Mouse (Mus musculus) macrophage (primary cell): ENCODE results near the gene Asb15. TPM values are rescaled to one million over a fixed set of nuclear protein-coding genes. Genes with fewer than 3 reads are reported as not detected.

Source experiments
- H3K27ac ChIP-seq: fragments of 350-480 bp; formaldehyde crosslinking; 2 replicates; pipeline ENCODE4 v1.9.0; 2021
- H3K36me3 ChIP-seq: fragments of 350-480 bp; formaldehyde crosslinking; 2 replicates; pipeline ENCODE4 v1.9.0; 2021; ENCODE audit errors: inconsistent target
- H3K4me3 ChIP-seq: fragments of 350-480 bp; formaldehyde crosslinking; 2 replicates; pipeline ENCODE4 v1.9.0; 2021; ENCODE audit errors: inconsistent target
- H3K79me2 ChIP-seq: fragments of 350-480 bp; formaldehyde crosslinking; 2 replicates; pipeline ENCODE4 v1.9.0; 2021; ENCODE audit errors: inconsistent target
- WGBS: methylation state at CpG from one replicate; pipeline ENCODE4 v1.1.7; 2026; ENCODE audit warnings: inconsistent platforms; ENCODE audit not compliant: missing documents; 5-methylcytosine and 5-hydroxymethylcytosine counted together
- polyA plus RNA-seq: library from polyadenylated mRNA; stranded (reverse); fragments of 250-400 nt; gene quantifications from 3 replicates; pipeline ENCODE4 v1.2.4, GENCODE M21; 2018; ENCODE audit warnings: inconsistent platforms
- total RNA-seq, 78 experiments: library from RNA; depleted of rRNA; stranded (reverse); fragments of 250-400 nt; gene quantifications; 1 replicate in 9 of 78; 2 replicates in 24 of 78; 3 replicates in 43 of 78; 4 replicates in 2 of 78; pipeline ENCODE4 v1.2.4; 2018; ENCODE audit warnings: inconsistent platforms in 56 of 78

Gene Asb15
- total RNA-seq (2018; cell fraction: chromatin; rRNA removed) = not detected
- not detected for total RNA-seq (2018; cell fraction: cytosol; rRNA removed)
- total RNA-seq (2018; cell fraction: nucleus; rRNA removed) = not detected
- polyA plus RNA-seq = not detected in 3 replicates

GRCm38 (mm10) chr6:24528064-24528243 is at the start of gene Asb15:
Gene Asb15 (plus strand): TSS chr6:24528144.
- 55% methylated on average over 2 of the region's 2 CpGs for WGBS
- Histone ChIP-seq H3K4me3 (peak within 1 kb of the TSS; percentile 94), H3K27ac (peak within 1 kb of the TSS; percentile 17; the same call in 1 of the 2 replicates), H3K79me2 (peaks cover 16% of the 10 kb centered on the region; the same call in 1 of the 2 replicates), H3K36me3 (no peaks in the 10 kb centered on the region)

GRCm38 (mm10) chr6:24486530-24486929 is 41.4 kb upstream of the Asb15 start:
- Histone ChIP-seq H3K4me3 (no peak overlapping the region), H3K79me2 (no peaks in the 10 kb centered on the region), H3K27ac (no peak overlapping the region), H3K36me3 (no peaks in the 10 kb centered on the region)
- WGBS = 85% methylated on average over 5 of the region's 5 CpGs

- H3K27ac ChIP-seq = no peak overlapping the region
- 0% methylated on average over 1 of the region's 1 CpGs for WGBS
- H3K36me3 ChIP-seq = no peaks in the 10 kb centered on the region
- no peak overlapping the region for H3K4me3 ChIP-seq
- no peaks in the 10 kb centered on the region for H3K79me2 ChIP-seq
These were observed 37.6 kb upstream of the Asb15 start for GRCm38 (mm10) chr6:24490341-24490740.

- Histone ChIP-seq H3K36me3 (no peaks in the 10 kb centered on the region), H3K4me3 (no peak overlapping the region), H3K27ac (no peak overlapping the region), H3K79me2 (no peaks in the 10 kb centered on the region)
- 100% methylated on average over 2 of the region's 2 CpGs for WGBS
These were observed 23.8 kb upstream of the Asb15 start for GRCm38 (mm10) chr6:24504141-24504540.

- WGBS = 26% methylated on average over 13 of the region's 13 CpGs
- no peaks in the 10 kb centered on the region for H3K36me3 ChIP-seq
- H3K4me3 ChIP-seq = no peak within 1 kb of the TSS
These were observed 13.2 kb upstream of the Asb15 start, which contains the start of gene Iqub for GRCm38 (mm10) chr6:24514552-24515284. Gene Iqub (minus strand): TSS chr6:24515067.

GRCm38 (mm10) chr6:24516197-24516596 is 11.7 kb upstream of the Asb15 start:
- Histone ChIP-seq H3K4me3 (no peak overlapping the region), H3K79me2 (no peaks in the 10 kb centered on the region), H3K36me3 (no peaks in the 10 kb centered on the region), H3K27ac (no peak overlapping the region)
- WGBS = 50% methylated on average over 2 of the region's 2 CpGs

More at GRCm38 (mm10) chr6:24514552-24515284, 13.2 kb upstream of the Asb15 start, which contains the start of gene Iqub:
- H3K27ac ChIP-seq = no peak within 1 kb of the TSS
- no peaks in the 10 kb centered on the region for H3K79me2 ChIP-seq

- 0 out of 2 replicates have a peak, but pooled peaks cover 5% of the 10 kb centered on the region for H3K36me3 ChIP-seq
- 75% methylated on average over 3 of the region's 3 CpGs for WGBS
- no peak overlapping the region for H3K4me3 ChIP-seq
- peaks cover 16% of the 10 kb centered on the region; the same call in 1 of the 2 replicates for H3K79me2 ChIP-seq
- H3K27ac ChIP-seq = no peak overlapping the region
These were observed 2.2 kb upstream of the Asb15 start for GRCm38 (mm10) chr6:24525705-24526104.

GRCm38 (mm10) chr6:24527155-24528063 is 535 bp upstream of the Asb15 start, which contains the start of gene Ndufa5:
Gene Ndufa5 (minus strand): TSS chr6:24528013.
- Histone ChIP-seq H3K36me3 (no peaks in the 10 kb centered on the region), H3K4me3 (peak within 1 kb of the TSS; percentile 94), H3K79me2 (peaks cover 16% of the 10 kb centered on the region; the same call in 1 of the 2 replicates), H3K27ac (peak within 1 kb of the TSS; percentile 17; the same call in 1 of the 2 replicates)
- under 1% methylated on average over 53 of the region's 53 CpGs for WGBS

- H3K27ac ChIP-seq = no peak overlapping the region
- peaks cover 10% of the 10 kb centered on the region; the same call in 1 of the 2 replicates for H3K79me2 ChIP-seq
- H3K36me3 ChIP-seq = no peaks in the 10 kb centered on the region
- H3K4me3 ChIP-seq = no peak overlapping the region
- WGBS = 19% methylated on average over 4 of the region's 4 CpGs
These were observed 2.2 kb downstream of the Asb15 start for GRCm38 (mm10) chr6:24530166-24530565.

GRCm38 (mm10) chr6:24530711-24531420 is 2.9 kb downstream of the Asb15 start:
- Histone ChIP-seq H3K4me3 (no peak overlapping the region), H3K79me2 (peaks cover 10% of the 10 kb centered on the region; the same call in 1 of the 2 replicates), H3K36me3 (no peaks in the 10 kb centered on the region), H3K27ac (no peak overlapping the region)
- WGBS = 32% methylated on average over 11 of the region's 11 CpGs

- no peaks in the 10 kb centered on the region for H3K79me2 ChIP-seq
- no peak overlapping the region for H3K27ac ChIP-seq
- 89% methylated on average over 3 of the region's 3 CpGs for WGBS
- no peaks in the 10 kb centered on the region for H3K36me3 ChIP-seq
- H3K4me3 ChIP-seq = no peak overlapping the region
These were observed 4.9 kb downstream of the Asb15 start for GRCm38 (mm10) chr6:24532804-24533203.

GRCm38 (mm10) chr6:24538435-24538834 is 10.5 kb downstream of the Asb15 start:
- WGBS = 96% methylated on average over 3 of the region's 3 CpGs

GRCm38 (mm10) chr6:24540106-24540505 is 12.2 kb downstream of the Asb15 start:
- H3K36me3 ChIP-seq = no peaks in the 10 kb centered on the region
- 32% methylated on average over 4 of the region's 4 CpGs for WGBS
- no peak overlapping the region for H3K27ac ChIP-seq
- H3K79me2 ChIP-seq = no peaks in the 10 kb centered on the region
- no peak overlapping the region for H3K4me3 ChIP-seq

More at GRCm38 (mm10) chr6:24538435-24538834, 10.5 kb downstream of the Asb15 start:
- Histone ChIP-seq H3K79me2 (no peaks in the 10 kb centered on the region), H3K27ac (no peak overlapping the region), H3K36me3 (no peaks in the 10 kb centered on the region), H3K4me3 (no peak overlapping the region)

- Histone ChIP-seq H3K27ac (no peak overlapping the region), H3K4me3 (no peak overlapping the region), H3K36me3 (no peaks in the 10 kb centered on the region)
These were observed 14.4 kb downstream of the Asb15 start for GRCm38 (mm10) chr6:24542393-24542792.

More at GRCm38 (mm10) chr6:24542393-24542792, 14.4 kb downstream of the Asb15 start:
- H3K79me2 ChIP-seq = no peaks in the 10 kb centered on the region
